Mouse (Mus musculus) cerebellum, postnatal 4 days (tissue): ENCODE data around the gene Rnase12.
"Not testable (repeated sequence)": the region's sequence is repeated elsewhere in the genome, so short reads cannot be mapped to it uniquely, and the experiment has no call there.

Source experiments
- DNase-seq, 2 experiments: peaks; one replicate each; pipeline ENCODE4 v3.0.0; 2022; ENCODE audit warnings: low spot score in 2 of 2, mixed read lengths in 1 of 2

Gene Rnase12

GRCm38 (mm10) chr14:51023457-51023856, 34.0 kb downstream of the Rnase12 start:
- DNase-seq = no peak

DNA sequence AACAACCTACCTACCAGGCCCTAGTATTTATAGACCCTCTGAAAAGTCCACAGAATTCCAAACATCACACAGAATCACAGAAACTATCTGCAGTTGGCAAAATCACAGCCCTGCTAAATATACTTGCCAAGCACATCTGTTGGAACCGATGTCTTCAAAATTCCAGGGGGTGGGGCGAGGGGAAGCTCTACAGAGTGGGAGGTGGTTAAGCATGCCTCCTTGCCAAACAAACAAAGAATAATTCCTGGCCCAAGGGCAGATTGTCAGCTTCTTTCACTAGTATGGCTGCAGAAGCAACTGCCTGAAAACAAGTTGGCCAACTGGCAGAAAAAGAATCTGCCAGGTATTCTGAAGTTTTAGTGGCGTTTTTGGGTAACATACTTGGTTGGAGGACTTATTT, 40.2 kb downstream of the Rnase12 start:
- no peak for DNase-seq

DNA sequence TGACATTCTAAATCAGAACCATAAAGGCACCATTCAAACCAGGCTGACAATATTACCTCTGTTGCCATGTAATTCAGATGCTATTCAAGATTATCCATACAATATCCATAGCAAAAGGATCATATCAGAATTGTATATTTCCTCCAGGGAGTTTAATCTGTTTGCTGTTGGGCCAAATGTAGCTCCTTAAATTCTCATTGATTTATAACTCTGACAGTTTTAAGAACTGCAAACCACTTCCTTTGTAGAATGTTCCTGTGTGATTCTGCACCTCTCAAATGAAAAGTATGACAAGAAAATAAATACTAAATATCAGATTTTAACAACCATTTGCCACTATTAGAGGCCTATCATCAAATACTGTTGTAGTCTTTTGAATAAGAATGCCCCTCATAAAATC, 41.7 kb downstream of the Rnase12 start:
- no peak for DNase-seq

DNA sequence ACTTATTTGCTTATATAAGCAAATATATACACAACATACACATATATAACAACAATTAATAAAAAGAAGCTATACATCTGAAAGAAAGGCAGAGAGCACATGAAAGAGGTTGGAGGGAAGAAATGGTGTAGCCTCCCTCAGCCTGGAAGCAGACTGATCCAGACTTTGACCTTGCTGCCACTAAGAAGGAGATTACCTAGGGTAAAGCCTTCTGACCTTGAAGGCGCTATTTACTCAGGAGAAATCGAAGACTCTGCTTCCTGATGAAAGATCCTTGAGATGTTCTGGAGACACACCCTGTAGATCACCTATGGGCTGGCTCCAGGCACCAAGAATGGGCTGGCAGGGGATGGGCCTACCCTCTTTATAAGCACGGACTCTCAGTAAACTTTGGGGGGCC, 42.7 kb downstream of the Rnase12 start:
- DNase-seq = not testable (repeated sequence)

DNA sequence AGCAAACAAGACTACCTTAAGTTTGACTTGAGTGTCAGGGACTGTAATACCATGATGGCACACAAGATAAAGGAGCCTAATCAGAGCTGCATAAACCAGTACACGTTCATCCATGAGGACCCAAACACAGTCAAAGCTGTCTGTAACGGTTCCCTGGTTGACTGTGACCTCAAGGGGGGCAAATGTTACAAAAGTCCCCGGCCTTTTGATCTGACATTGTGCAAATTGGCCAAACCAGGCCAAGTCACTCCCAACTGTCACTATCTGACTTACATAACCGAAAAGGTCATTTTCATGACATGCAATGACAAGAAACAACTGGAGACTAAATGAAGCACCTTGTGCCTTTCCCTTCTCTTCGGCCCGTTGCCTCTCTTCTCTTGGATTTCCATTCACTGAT, 47.9 kb downstream of the Rnase12 start:
- DNase-seq = no peak

- DNase-seq = no peak
Observed at GRCm38 (mm10) chr14:51008781-51009180, 48.7 kb downstream of the Rnase12 start.

DNA sequence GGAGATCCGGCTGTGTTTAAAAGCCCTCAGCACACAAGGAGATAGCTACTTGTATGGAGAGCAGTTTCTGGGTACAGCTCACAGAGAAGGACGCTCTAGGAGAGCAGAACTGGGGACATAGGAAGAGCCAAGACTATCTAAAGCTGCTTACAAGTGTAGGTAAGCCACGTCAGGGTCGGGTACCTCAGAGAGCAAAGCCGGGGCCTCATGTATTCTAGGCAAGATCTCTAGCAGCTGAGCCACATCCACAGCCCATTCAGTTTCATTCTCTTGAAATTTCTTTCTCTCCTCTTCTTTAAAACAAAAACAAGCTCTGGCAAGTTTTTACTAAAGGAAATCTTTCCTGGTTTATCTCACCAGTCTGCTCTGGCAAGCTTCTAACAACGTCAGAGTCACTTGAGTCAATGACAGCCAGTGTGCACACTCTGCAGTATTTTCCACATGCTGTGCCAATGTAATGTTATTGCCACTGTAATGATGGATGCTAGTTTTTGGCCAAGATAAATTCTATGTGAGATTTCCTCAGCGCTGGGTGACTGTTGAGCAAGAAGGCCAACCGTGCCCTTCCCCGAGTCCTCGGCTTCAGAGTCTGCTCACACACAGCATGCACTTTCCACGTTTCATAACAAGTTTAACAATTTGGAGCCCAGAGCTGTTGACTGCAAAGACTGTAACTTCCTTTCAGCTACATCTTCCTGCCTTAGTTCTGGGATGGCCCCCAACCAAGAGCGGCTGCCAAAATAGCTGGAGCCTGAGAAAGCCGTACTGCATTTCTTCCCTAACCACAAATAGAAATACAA, 49.3 kb downstream of the Rnase12 start:
- peak in 1 of 2 experiments; percentile 3 for DNase-seq

- DNase-seq = no peak
Observed at GRCm38 (mm10) chr14:51007152-51007801, 50.2 kb downstream of the Rnase12 start, which contains the start of gene Rnase10. Gene Rnase10 (plus strand): TSS chr14:51007751.
